Mouse (Mus musculus) lung, postnatal 0 days (tissue): ENCODE results near the gene Ergic1. TPM values are rescaled to one million over a fixed set of nuclear protein-coding genes. Genes with fewer than 3 reads are reported as not detected.
A peak's percentile ranks its signal among the peaks of the same experiment; 100 is the strongest.

Experiments used
- ATAC-seq: fragments of 200-750 bp; cut with Nextera tagmentation; 2 replicates; pipeline ENCODE4 v1.8.0; 2017; ENCODE audit warnings: moderate library complexity
- DNase-seq: peaks from one replicate; pipeline ENCODE4 v3.0.0-alpha.2; 2016; ENCODE audit warnings: low spot score
- H3K27ac ChIP-seq: fragments of 300-500 bp; sonication (generic); 2 replicates; pipeline ENCODE4 v1.5.1; 2014; ENCODE audit warnings: antibody characterized with exemption, mild to moderate bottlenecking, low read length, mixed read lengths
- H3K27me3 ChIP-seq: fragments of 300-500 bp; sonication (generic); replicated peaks from 2 replicates; pipeline ENCODE4 v1.6.1; 2014; ENCODE audit warnings: low read length, mixed read lengths; ENCODE audit not compliant: insufficient read depth
- H3K36me3 ChIP-seq: fragments of 300-500 bp; sonication (generic); 2 replicates; pipeline ENCODE4 v1.6.1; 2014; ENCODE audit warnings: low read length, mixed read lengths; ENCODE audit not compliant: insufficient read depth
- H3K4me1 ChIP-seq: fragments of 300-500 bp; sonication (generic); 2 replicates; pipeline ENCODE4 v1.6.1; 2014; ENCODE audit warnings: antibody characterized with exemption, low read depth, low read length, mixed read lengths; ENCODE audit not compliant: insufficient read depth
- H3K4me2 ChIP-seq: fragments of 300-500 bp; sonication (generic); replicated peaks from 2 replicates; pipeline ENCODE4 v1.6.1; 2014; ENCODE audit warnings: low read depth, mild to moderate bottlenecking, low read length, moderate library complexity, mixed read lengths
- H3K4me3 ChIP-seq: fragments of 300-500 bp; sonication (generic); 2 replicates; pipeline ENCODE4 v1.5.1; 2014; ENCODE audit warnings: low read depth, low read length
- H3K9ac ChIP-seq: fragments of 300-500 bp; sonication (generic); replicated peaks from 2 replicates; pipeline ENCODE4 v1.6.1; 2014; ENCODE audit warnings: low read depth, mild to moderate bottlenecking
- H3K9me3 ChIP-seq: fragments of 300-500 bp; sonication (generic); 2 replicates; pipeline ENCODE4 v1.6.1; 2016; ENCODE audit warnings: low read length, mixed read lengths
- CTCF ChIP-seq: IDR thresholded peaks from 2 replicates; pipeline ENCODE4 v1.5.1; 2016; ENCODE audit warnings: antibody characterized with exemption, mild to moderate bottlenecking
- EP300 ChIP-seq: IDR thresholded peaks from 2 replicates; pipeline ENCODE4 v1.6.1; 2016; ENCODE audit warnings: antibody characterized with exemption, mild to moderate bottlenecking, control low read depth
- WGBS: fragments of 180-500 bp; shearing (Covaris S2); extraction: QIAGEN DNeasy Blood & Tissue Kit; methylation state at CpG from one replicate; pipeline ENCODE4 v1.1.7; 2014; 5-methylcytosine and 5-hydroxymethylcytosine counted together
- polyA plus RNA-seq: library from polyadenylated mRNA; unstranded; fragments of >200 nt; fragmentation: Nextera tagmentation; extraction: Ambion mirVana; gene quantifications from 2 replicates; pipeline ENCODE4 v1.2.1, GENCODE M21; 2015

Ergic1 gene
- polyA plus RNA-seq, 1 experiment from 2014 or later: 50.6 TPM

GRCm38 (mm10) chr17:26606516-26606915 is 45.2 kb downstream of the Ergic1 start:
- no peak for TF ChIP-seq EP300
- no peak for TF ChIP-seq CTCF

GRCm38 (mm10) chr17:26608348-26608747 is 47.1 kb downstream of the Ergic1 start:
- Histone ChIP-seq H3K36me3 (0 out of 2 replicates have a peak, but pooled peaks cover 4% of the 10 kb centered on the region), H3K4me2 (no peak overlapping the region), H3K27me3 (no peaks in the 10 kb centered on the region), H3K4me3 (no peak overlapping the region), H3K9me3 (no peaks in the 10 kb centered on the region), H3K27ac (no peak overlapping the region), H3K9ac (no peak overlapping the region), H3K4me1 (peaks cover 20% of the 10 kb centered on the region)
- DNase-seq (no peak), ATAC-seq (no peak)
- TF ChIP-seq EP300 (no peak), CTCF (no peak)
- 83% methylated on average over 3 of the region's 3 CpGs for WGBS

More at GRCm38 (mm10) chr17:26606516-26606915, 45.2 kb downstream of the Ergic1 start:
- DNase-seq (no peak), ATAC-seq (no peak)
- no peak overlapping the region for H3K4me2 ChIP-seq
- 66% methylated on average over 2 of the region's 2 CpGs for WGBS
- H3K27ac ChIP-seq: no peak overlapping the region
- H3K27me3 ChIP-seq: no peaks in the 10 kb centered on the region
- no peak overlapping the region for H3K9ac ChIP-seq
- peaks cover 21% of the 10 kb centered on the region for H3K4me1 ChIP-seq
- no peak overlapping the region for H3K4me3 ChIP-seq
- 0 out of 2 replicates have a peak, but pooled peaks cover 4% of the 10 kb centered on the region for H3K36me3 ChIP-seq
- no peaks in the 10 kb centered on the region for H3K9me3 ChIP-seq

- Histone ChIP-seq H3K27ac (no peak overlapping the region), H3K27me3 (no peaks in the 10 kb centered on the region), H3K4me2 (no peak overlapping the region), H3K4me3 (no peak overlapping the region), H3K9me3 (no peaks in the 10 kb centered on the region), H3K9ac (no peak overlapping the region), H3K4me1 (peaks cover 20% of the 10 kb centered on the region), H3K36me3 (0 out of 2 replicates have a peak, but pooled peaks cover 5% of the 10 kb centered on the region)
- 95% methylated on average over 8 of the region's 8 CpGs for WGBS
- TF ChIP-seq CTCF: no peak
- no peak for TF ChIP-seq EP300
- ATAC-seq: no peak
- DNase-seq: no peak
Measured at GRCm38 (mm10) chr17:26608877-26609276, 47.6 kb downstream of the Ergic1 start.

- no peak overlapping the region for H3K9ac ChIP-seq
- no peak overlapping the region for H3K27ac ChIP-seq
- no peak for TF ChIP-seq EP300
- no peak for TF ChIP-seq CTCF
- peaks cover 22% of the 10 kb centered on the region for H3K4me1 ChIP-seq
- H3K36me3 ChIP-seq: 0 out of 2 replicates have a peak, but pooled peaks cover 8% of the 10 kb centered on the region
- DNase-seq: no peak
- 81% methylated on average over 8 of the region's 8 CpGs for WGBS
- H3K4me2 ChIP-seq: no peak overlapping the region
- no peak overlapping the region for H3K4me3 ChIP-seq
- no peaks in the 10 kb centered on the region for H3K9me3 ChIP-seq
- ATAC-seq: no peak
- H3K27me3 ChIP-seq: no peaks in the 10 kb centered on the region
Measured at GRCm38 (mm10) chr17:26609820-26610219, 48.5 kb downstream of the Ergic1 start.

GRCm38 (mm10) chr17:26611328-26611727 is 50.0 kb downstream of the Ergic1 start:
- Histone ChIP-seq H3K9ac (no peak overlapping the region), H3K4me1 (peaks cover 22% of the 10 kb centered on the region), H3K27ac (peak overlapping the region; percentile 80), H3K36me3 (0 out of 2 replicates have a peak, but pooled peaks cover 6% of the 10 kb centered on the region), H3K9me3 (no peaks in the 10 kb centered on the region), H3K27me3 (no peaks in the 10 kb centered on the region), H3K4me2 (no peak overlapping the region), H3K4me3 (no peak overlapping the region)
- WGBS: 22% methylated on average over 7 of the region's 7 CpGs
- DNase-seq: peak; percentile 72
- TF ChIP-seq CTCF (no peak), EP300 (peak; percentile 68; the same call in 1 of the 2 replicates)
- peak; percentile 85 for ATAC-seq

- Histone ChIP-seq H3K9me3 (no peaks in the 10 kb centered on the region), H3K27ac (peak overlapping the region; percentile 80), H3K4me1 (peaks cover 22% of the 10 kb centered on the region), H3K9ac (no peak overlapping the region), H3K4me3 (no peak overlapping the region), H3K36me3 (0 out of 2 replicates have a peak, but pooled peaks cover 9% of the 10 kb centered on the region), H3K27me3 (no peaks in the 10 kb centered on the region), H3K4me2 (no peak overlapping the region)
- WGBS: 61% methylated on average over 4 of the region's 4 CpGs
- ATAC-seq (no peak), DNase-seq (no peak)
- TF ChIP-seq CTCF (no peak), EP300 (no peak)
Measured at GRCm38 (mm10) chr17:26611918-26612317, 50.6 kb downstream of the Ergic1 start.

GRCm38 (mm10) chr17:26614286-26614685 is 53.0 kb downstream of the Ergic1 start:
- DNase-seq (no peak), ATAC-seq (no peak)
- peaks cover 26% of the 10 kb centered on the region for H3K4me1 ChIP-seq
- TF ChIP-seq EP300 (no peak), CTCF (no peak)
- peak overlapping the region; percentile 43; the same call in 1 of the 2 replicates for H3K27ac ChIP-seq
- H3K27me3 ChIP-seq: no peaks in the 10 kb centered on the region
- no peak overlapping the region for H3K9ac ChIP-seq
- no peaks in the 10 kb centered on the region for H3K9me3 ChIP-seq
- H3K4me2 ChIP-seq: no peak overlapping the region
- H3K4me3 ChIP-seq: no peak overlapping the region
- WGBS: 61% methylated on average over 6 of the region's 6 CpGs
- H3K36me3 ChIP-seq: 0 out of 2 replicates have a peak, but pooled peaks cover 9% of the 10 kb centered on the region
